Mouse (Mus musculus): Measurements from ENCODE around the gene Plin5. TPM values are rescaled to one million over a fixed set of nuclear protein-coding genes. Genes with fewer than 3 reads are reported as not detected.
A peak's percentile ranks its signal among the peaks of the same experiment; 100 is the strongest.

Plin5 gene
- polyA plus RNA-seq, 1 experiment from 2014 or later = 1.2 TPM

DNA sequence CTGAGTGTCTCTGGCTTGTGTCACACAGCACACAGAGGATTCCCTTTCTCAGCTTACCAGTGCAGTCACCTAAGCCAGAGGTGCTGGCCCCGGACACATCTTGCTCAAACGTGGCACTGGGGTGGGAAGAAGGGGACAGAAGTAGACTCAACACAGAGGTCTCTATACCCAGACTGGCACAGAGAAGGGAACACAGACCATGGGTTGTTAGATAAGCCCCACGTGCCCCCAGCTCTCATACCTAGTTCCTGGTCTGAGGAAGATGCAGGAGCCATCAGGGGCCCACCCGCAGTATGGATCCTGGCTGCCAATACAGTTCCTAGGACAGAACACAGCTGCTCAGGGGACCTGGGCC, 7.9 kb upstream of the Plin5 start:
- no peak for ATAC-seq (ENCODE audit: insufficient read depth, low FRiP score)
- Histone ChIP-seq H3K27ac (ENCODE audit: low read length) (no peak overlapping the region), H3K4me2 (ENCODE audit: low read depth, low read length) (no peak overlapping the region), H3K36me3 (ENCODE audit: control insufficient read depth, insufficient read depth, low read length) (no peaks in the 10 kb centered on the region), H3K9ac (ENCODE audit: low read length) (no peak overlapping the region), H3K27me3 (ENCODE audit: control insufficient read depth, insufficient read depth, low read length) (peaks cover 33% of the 10 kb centered on the region), H3K4me1 (ENCODE audit: control insufficient read depth, insufficient read depth, low read length) (peaks cover 6% of the 10 kb centered on the region; the same call in 1 of the 2 replicates), H3K9me3 (replicated peaks; ENCODE audit: control insufficient read depth, low read length) (peaks cover 8% of the 10 kb centered on the region), H3K4me3 (replicated peaks; ENCODE audit: low read length) (no peak overlapping the region)
- WGBS = 80% methylated on average over 4 of the region's 4 CpGs

GRCm38 (mm10) chr17:56124377-56125275, 7.2 kb upstream of the Plin5 start:
- WGBS = 13% methylated on average over 58 of the region's 59 CpGs
- Histone ChIP-seq H3K36me3 (ENCODE audit: control insufficient read depth, insufficient read depth, low read length) (no peaks in the 10 kb centered on the region), H3K9me3 (replicated peaks; ENCODE audit: control insufficient read depth, low read length) (peaks cover 8% of the 10 kb centered on the region), H3K9ac (ENCODE audit: low read length) (peak overlapping the region; percentile 74), H3K27ac (ENCODE audit: low read length) (no peak overlapping the region), H3K27me3 (ENCODE audit: control insufficient read depth, insufficient read depth, low read length) (peaks cover 39% of the 10 kb centered on the region), H3K4me1 (ENCODE audit: control insufficient read depth, insufficient read depth, low read length) (peaks cover 10% of the 10 kb centered on the region; the same call in 1 of the 2 replicates), H3K4me3 (replicated peaks; ENCODE audit: low read length) (peak overlapping the region; percentile 49), H3K4me2 (ENCODE audit: low read depth, low read length) (peak overlapping the region; percentile 90)
- no peak for ATAC-seq (ENCODE audit: insufficient read depth, low FRiP score)

GRCm38 (mm10) chr17:56123681-56124340, 6.4 kb upstream of the Plin5 start:
- Histone ChIP-seq H3K9me3 (replicated peaks; ENCODE audit: control insufficient read depth, low read length) (peaks cover 8% of the 10 kb centered on the region), H3K4me2 (ENCODE audit: low read depth, low read length) (peak overlapping the region; percentile 90), H3K36me3 (ENCODE audit: control insufficient read depth, insufficient read depth, low read length) (no peaks in the 10 kb centered on the region), H3K27ac (ENCODE audit: low read length) (no peak overlapping the region), H3K9ac (ENCODE audit: low read length) (peak overlapping the region; percentile 74), H3K4me1 (ENCODE audit: control insufficient read depth, insufficient read depth, low read length) (peaks cover 10% of the 10 kb centered on the region; the same call in 1 of the 2 replicates), H3K27me3 (ENCODE audit: control insufficient read depth, insufficient read depth, low read length) (peaks cover 42% of the 10 kb centered on the region), H3K4me3 (replicated peaks; ENCODE audit: low read length) (peak overlapping the region; percentile 49)
- WGBS = 30% methylated on average over 59 of the region's 59 CpGs
- ATAC-seq (ENCODE audit: insufficient read depth, low FRiP score) = no peak

GRCm38 (mm10) chr17:56123161-56123560, 5.8 kb upstream of the Plin5 start:
- WGBS = 83% methylated on average over 12 of the region's 12 CpGs
- H3K36me3 ChIP-seq (ENCODE audit: control insufficient read depth, insufficient read depth, low read length) = no peaks in the 10 kb centered on the region
- no peak overlapping the region for H3K27ac ChIP-seq (ENCODE audit: low read length)
- H3K4me3 ChIP-seq (replicated peaks; ENCODE audit: low read length) = no peak overlapping the region
- no peak overlapping the region for H3K9ac ChIP-seq (ENCODE audit: low read length)
- ATAC-seq (ENCODE audit: insufficient read depth, low FRiP score) = no peak
- H3K4me1 ChIP-seq (ENCODE audit: control insufficient read depth, insufficient read depth, low read length) = peaks cover 10% of the 10 kb centered on the region; the same call in 1 of the 2 replicates
- no peak overlapping the region for H3K4me2 ChIP-seq (ENCODE audit: low read depth, low read length)
- H3K27me3 ChIP-seq (ENCODE audit: control insufficient read depth, insufficient read depth, low read length) = peaks cover 42% of the 10 kb centered on the region
- peaks cover 8% of the 10 kb centered on the region for H3K9me3 ChIP-seq (replicated peaks; ENCODE audit: control insufficient read depth, low read length)

- Histone ChIP-seq H3K9me3 (replicated peaks; ENCODE audit: control insufficient read depth, low read length) (peaks cover 8% of the 10 kb centered on the region), H3K4me1 (ENCODE audit: control insufficient read depth, insufficient read depth, low read length) (peaks cover 10% of the 10 kb centered on the region; the same call in 1 of the 2 replicates), H3K9ac (ENCODE audit: low read length) (no peak within 1 kb of the TSS), H3K27me3 (ENCODE audit: control insufficient read depth, insufficient read depth, low read length) (peaks cover 42% of the 10 kb centered on the region), H3K4me2 (ENCODE audit: low read depth, low read length) (no peak within 1 kb of the TSS), H3K27ac (ENCODE audit: low read length) (no peak within 1 kb of the TSS), H3K4me3 (replicated peaks; ENCODE audit: low read length) (no peak within 1 kb of the TSS), H3K36me3 (ENCODE audit: control insufficient read depth, insufficient read depth, low read length) (no peaks in the 10 kb centered on the region)
- ATAC-seq (ENCODE audit: insufficient read depth, low FRiP score) = no peak
- WGBS = 54% methylated on average over 2 of the region's 2 CpGs
Measured at GRCm38 (mm10) chr17:56121826-56122225, 4.4 kb upstream of the Plin5 start, which contains the start of gene Lrg1. TSS of gene Lrg1 (minus strand) at chr17:56122001.

GRCm38 (mm10) chr17:56119981-56120880, 2.8 kb upstream of the Plin5 start:
- Histone ChIP-seq H3K4me3 (replicated peaks; ENCODE audit: low read length) (peak overlapping the region; percentile 15), H3K9ac (ENCODE audit: low read length) (no peak overlapping the region), H3K27ac (ENCODE audit: low read length) (no peak overlapping the region), H3K4me1 (ENCODE audit: control insufficient read depth, insufficient read depth, low read length) (peaks cover 10% of the 10 kb centered on the region; the same call in 1 of the 2 replicates), H3K4me2 (ENCODE audit: low read depth, low read length) (peak overlapping the region; percentile 20), H3K9me3 (replicated peaks; ENCODE audit: control insufficient read depth, low read length) (peaks cover 8% of the 10 kb centered on the region), H3K27me3 (ENCODE audit: control insufficient read depth, insufficient read depth, low read length) (peaks cover 42% of the 10 kb centered on the region), H3K36me3 (ENCODE audit: control insufficient read depth, insufficient read depth, low read length) (no peaks in the 10 kb centered on the region)
- no peak for ATAC-seq (ENCODE audit: insufficient read depth, low FRiP score)
- WGBS = 6% methylated on average over 66 of the region's 66 CpGs

GRCm38 (mm10) chr17:56119431-56119830, 2.0 kb upstream of the Plin5 start:
- WGBS = 30% methylated on average over 12 of the region's 12 CpGs
- ATAC-seq (ENCODE audit: insufficient read depth, low FRiP score) = no peak

GRCm38 (mm10) chr17:56116193-56116592, 1.2 kb downstream of the Plin5 start:
- 73% methylated on average over 10 of the region's 10 CpGs for WGBS
- ATAC-seq (ENCODE audit: insufficient read depth, low FRiP score) = no peak
- H3K36me3 ChIP-seq (ENCODE audit: control insufficient read depth, insufficient read depth, low read length) = no peaks in the 10 kb centered on the region
- no peak overlapping the region for H3K27ac ChIP-seq (ENCODE audit: low read length)
- no peaks in the 10 kb centered on the region for H3K9me3 ChIP-seq (replicated peaks; ENCODE audit: control insufficient read depth, low read length)
- H3K9ac ChIP-seq (ENCODE audit: low read length) = no peak overlapping the region
- H3K27me3 ChIP-seq (ENCODE audit: control insufficient read depth, insufficient read depth, low read length) = peaks cover 18% of the 10 kb centered on the region
- H3K4me2 ChIP-seq (ENCODE audit: low read depth, low read length) = no peak overlapping the region
- peaks cover 4% of the 10 kb centered on the region; the same call in 1 of the 2 replicates for H3K4me1 ChIP-seq (ENCODE audit: control insufficient read depth, insufficient read depth, low read length)
- H3K4me3 ChIP-seq (replicated peaks; ENCODE audit: low read length) = no peak overlapping the region

More at GRCm38 (mm10) chr17:56119431-56119830, 2.0 kb upstream of the Plin5 start:
- H3K4me1 ChIP-seq (ENCODE audit: control insufficient read depth, insufficient read depth, low read length) = peaks cover 10% of the 10 kb centered on the region; the same call in 1 of the 2 replicates
- H3K36me3 ChIP-seq (ENCODE audit: control insufficient read depth, insufficient read depth, low read length) = no peaks in the 10 kb centered on the region
- peaks cover 39% of the 10 kb centered on the region for H3K27me3 ChIP-seq (ENCODE audit: control insufficient read depth, insufficient read depth, low read length)
- peaks cover 8% of the 10 kb centered on the region for H3K9me3 ChIP-seq (replicated peaks; ENCODE audit: control insufficient read depth, low read length)
- no peak overlapping the region for H3K9ac ChIP-seq (ENCODE audit: low read length)
- H3K4me3 ChIP-seq (replicated peaks; ENCODE audit: low read length) = no peak overlapping the region
- H3K4me2 ChIP-seq (ENCODE audit: low read depth, low read length) = peak overlapping the region; percentile 20; the same call in 1 of the 2 replicates
- no peak overlapping the region for H3K27ac ChIP-seq (ENCODE audit: low read length)
